Mouse (Mus musculus) urinary bladder, postnatal 36 days (tissue): ENCODE data around the gene Plcxd1.
"Not testable (repeated sequence)": the region's sequence is repeated elsewhere in the genome, so short reads cannot be mapped to it uniquely, and the experiment has no call there.

Source experiments
- DNase-seq, 2 experiments: peaks; one replicate each; pipeline ENCODE4 v3.0.0; 2022; ENCODE audit warnings: low spot score in 2 of 2, mixed read lengths in 1 of 2

The Plcxd1 gene

DNA sequence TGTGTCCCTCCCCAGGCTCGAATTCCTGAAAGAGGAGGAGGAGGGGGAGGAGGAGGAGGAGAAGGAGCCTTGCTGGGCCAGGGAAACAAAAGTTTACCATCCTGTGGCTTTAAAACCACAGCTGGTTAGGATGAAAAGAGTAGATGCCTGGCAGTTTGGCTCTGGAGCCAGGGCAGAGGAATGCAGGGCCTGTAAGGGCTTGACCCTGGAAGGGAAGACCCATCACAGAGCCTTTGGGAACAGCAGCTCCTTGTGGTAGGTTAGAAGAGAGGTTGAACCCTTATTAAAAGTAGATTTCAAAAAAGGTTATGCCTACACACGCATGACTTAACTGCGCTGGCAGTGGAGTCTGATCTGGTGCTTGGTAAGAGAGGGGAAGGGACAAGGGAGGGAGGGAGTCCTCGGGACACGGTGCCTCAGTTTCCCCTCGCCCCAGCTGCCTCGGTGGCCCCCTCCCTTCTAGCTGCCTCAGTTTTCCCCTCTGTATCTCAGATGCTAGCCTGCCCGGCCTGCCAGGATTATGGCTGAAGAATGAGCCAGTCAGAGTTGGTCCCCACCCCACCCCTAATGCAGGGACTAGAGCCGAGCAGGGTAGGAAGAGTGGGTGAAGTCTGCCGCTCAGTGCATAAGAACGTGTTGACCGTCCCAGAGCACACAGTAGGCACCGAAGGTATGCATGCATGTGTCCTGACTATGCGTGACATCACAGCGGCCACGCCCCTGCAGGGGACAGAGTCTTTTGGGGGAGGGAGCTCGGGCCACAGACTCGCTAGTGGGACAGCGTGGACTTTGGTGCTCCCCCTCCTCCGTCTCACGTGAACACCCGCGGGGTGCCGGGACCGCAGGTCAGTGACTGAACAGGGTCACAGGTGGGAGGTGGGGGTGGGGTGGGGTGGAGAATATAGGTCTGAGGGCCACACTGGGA, at the start of gene Plcxd1:
Gene Plcxd1 (plus strand): TSS at position 314 of the 925 bp plus-strand sequence.
- DNase-seq = no peak

DNA sequence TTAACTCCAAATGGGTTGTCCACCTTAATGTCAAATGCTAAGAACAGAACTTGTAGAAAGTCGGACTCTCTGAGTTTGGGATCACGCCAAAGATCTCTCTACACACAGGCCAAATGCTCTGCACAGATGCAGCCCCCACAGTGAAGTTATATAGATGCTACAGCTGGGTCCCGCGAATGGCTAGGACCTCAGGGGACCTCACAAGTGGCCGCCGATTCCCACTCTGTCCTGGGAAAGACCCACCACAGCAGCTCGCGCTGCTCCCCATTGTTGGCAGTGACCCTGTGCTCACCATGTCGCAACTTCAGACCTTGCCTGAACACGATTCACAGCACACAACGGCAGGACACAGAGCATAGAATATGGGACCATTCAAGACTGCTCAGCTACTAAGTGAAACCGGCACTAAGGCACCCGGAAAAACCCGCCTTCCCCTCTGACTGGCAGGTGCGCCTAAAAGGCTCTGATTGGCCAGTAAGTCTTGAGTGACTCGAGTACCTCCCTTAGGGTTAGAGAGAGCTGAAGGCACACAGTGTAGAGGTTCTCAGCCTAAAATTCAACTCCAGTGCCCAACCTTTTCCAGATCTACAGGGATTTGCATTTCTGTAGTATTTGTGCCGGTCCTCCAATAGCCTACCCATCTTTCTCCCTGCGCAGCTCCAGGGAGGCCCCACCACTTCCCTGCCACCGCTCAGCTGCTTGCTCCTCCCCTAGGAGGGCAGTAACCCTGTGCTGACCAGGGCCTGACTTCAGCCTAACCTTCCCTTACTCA, 41.9 kb upstream of the Plcxd1 start:
- DNase-seq = peak; percentile 85

DNA sequence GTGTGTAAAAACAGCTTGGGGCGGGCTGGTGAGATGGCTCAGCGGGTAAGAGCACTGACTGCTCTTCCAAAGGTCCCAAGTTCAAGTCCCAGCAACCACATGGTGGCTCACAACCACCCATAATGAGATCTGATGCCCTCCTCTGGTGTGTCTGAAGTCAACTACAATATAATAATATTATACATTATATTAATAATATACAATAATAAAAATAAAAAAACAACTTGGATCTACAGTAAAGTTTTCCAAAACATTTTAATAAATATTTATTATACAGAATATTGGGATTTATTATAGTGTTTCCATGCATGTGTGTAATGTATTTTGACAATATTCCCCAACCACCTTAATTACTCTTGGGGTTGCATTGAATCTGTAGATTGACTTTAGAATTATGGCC, 27.4 kb upstream of the Plcxd1 start, which contains the start of gene Gm17655:
Gene Gm17655 (minus strand): TSS at position 101 of the 400 bp plus-strand sequence.
- DNase-seq = not testable (repeated sequence)

DNA sequence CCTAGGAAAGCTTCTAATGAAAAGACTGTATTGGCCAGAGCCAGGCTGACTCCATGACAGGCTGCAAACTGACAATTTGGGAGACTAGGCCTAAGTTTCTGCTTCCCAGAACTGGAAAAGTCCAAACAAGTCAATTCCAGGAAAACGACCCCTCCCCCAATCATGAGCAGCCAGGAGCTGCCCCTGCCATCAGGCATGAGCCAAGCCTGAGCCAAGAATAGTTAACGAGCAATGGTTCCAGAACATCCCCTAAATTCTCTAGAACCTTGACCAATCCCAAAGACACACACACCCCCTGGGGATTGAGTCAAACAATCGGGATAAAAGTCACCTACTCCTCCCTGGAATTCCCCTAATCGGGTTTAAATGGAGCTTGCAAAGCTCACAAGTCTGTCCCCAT, 16.8 kb upstream of the Plcxd1 start:
- no peak for DNase-seq

DNA sequence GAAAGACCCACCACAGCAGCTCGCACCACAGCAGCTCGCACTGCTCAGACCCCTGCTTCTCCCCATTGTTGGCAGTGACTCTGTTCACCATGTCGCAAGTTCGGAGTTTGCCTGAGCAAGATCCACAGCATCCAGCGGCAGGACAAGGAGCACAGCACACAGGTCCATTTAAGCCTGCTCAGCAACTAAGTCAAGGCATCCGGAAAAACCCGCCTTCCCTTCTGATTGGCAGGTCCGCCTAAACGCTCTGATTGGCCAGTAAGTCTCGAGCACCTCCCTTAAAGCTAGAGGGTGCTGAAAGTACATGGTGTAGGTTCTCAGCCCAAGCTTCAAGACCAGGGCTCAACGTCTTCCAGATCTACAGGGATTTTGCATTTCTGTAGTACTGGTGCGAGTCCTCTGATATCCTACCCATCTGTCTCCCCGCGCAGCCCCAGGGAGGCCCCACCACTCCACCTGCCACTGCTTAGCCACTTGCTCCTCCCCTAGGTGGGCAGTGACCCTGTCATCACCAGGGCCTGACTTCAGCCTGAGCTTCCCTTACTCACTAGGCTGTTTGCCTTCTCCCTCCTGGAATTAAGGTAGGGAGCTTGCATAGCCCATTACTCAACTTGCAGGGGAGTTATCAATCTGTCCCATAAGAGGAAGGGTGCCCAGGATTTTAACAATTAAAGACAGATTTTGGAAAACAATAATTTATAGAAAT, 13.5 kb upstream of the Plcxd1 start:
- DNase-seq = no peak

DNA sequence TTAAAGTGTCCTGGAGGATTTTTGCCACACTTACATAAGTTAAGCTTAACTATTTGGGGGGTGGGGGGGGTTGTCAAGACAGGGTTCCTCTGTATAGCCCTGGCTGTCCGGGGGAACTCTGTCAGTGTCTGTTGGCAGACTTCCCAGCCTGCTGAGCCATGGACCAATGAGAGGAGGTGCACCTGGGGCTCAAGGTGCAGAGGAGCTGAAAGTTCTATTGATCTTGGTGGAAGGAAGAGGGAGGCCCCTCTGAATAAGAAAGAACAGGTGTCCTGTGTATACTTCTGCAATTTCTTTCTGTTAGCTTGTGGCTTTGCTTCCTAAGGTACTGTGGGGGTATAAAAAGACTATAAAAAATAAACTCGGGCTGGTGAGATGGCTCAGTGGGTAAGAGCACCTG, 8.2 kb upstream of the Plcxd1 start:
- no peak for DNase-seq

DNA sequence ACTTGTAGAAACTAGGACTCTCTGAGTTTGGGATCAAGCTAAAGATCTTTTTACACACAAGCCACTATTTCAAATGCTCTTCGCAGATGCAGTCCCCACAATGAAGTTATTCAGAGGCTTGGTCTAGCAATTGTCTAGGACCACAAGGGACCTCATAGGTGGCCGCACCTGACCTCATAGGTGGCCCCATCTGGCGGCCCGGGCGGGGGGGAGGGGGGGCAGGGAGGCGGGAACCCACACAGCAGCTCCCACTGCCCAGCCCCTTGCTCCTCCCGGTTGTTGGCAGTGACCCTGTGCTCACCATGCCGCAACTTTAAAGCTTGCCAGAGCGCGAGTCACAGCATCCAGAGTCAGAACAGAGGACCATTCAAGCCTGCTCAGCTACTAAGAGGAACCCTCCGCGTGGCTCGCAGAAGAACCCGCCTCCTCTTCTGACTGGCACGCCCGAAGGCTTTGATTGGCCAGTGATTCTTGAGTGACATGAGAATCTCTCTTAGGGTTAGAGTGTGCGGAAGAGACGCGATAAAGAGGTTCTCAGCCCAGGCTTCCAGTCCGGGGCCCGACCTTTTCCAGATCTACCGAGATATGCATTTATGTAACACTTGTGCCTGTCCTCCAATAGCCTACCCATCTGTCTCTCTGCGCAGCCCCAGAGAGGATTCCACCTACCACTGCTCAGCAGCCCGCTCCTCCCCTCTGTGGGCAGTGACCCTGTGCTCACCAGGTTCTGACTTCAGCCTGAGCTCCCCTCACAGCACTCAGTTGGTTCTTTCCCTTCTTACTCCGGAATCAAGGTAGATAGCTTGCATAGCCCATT, 5.5 kb upstream of the Plcxd1 start, which contains the start of gene Gm35315:
Gene Gm35315 (minus strand): TSS at position 391 of the 817 bp plus-strand sequence.
- peak; percentile 76 to 86 for DNase-seq

DNA sequence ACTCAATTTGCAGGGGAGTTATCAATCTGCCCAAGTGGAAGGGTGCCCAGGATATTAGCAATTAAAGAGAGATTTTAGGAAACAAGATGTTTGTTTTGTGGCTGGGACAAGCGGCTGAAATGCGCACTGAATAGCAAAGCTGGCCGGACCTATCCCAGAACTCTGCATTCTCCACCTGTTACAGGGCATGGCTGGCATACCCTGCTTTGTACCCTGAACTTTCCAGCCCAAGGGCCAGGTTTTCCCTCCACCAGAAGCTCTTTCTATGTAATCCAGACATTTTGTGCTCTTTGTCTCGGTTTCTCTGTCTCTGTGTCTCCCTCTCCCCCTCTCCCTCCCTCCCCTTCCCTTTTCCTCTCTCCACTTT, 4.9 kb upstream of the Plcxd1 start:
- no peak for DNase-seq

DNA sequence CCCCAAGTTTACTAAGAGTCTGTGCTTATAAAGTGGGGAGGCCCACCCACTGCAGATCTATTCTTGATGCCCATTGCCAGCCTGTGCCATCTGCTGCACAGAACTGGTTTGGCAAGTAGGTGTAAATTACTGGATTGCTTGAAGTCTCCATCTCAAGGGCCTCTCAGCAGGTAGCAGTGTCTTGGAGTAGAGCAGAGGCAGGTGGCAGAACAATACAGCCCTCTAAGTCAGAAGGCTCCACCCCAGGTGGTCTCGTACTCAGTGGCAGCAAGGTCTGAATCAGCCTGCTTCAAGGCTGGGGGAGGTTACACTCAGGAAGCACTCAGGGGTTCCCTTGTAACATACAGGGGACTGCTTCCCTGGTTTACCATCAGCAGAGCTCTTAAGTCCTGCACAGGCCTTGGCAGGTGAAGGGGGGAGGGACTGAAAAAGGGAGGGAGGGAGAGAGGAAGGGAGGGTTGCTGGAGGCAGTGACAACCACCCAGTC, 735 bp upstream of the Plcxd1 start:
- no peak for DNase-seq

DNA sequence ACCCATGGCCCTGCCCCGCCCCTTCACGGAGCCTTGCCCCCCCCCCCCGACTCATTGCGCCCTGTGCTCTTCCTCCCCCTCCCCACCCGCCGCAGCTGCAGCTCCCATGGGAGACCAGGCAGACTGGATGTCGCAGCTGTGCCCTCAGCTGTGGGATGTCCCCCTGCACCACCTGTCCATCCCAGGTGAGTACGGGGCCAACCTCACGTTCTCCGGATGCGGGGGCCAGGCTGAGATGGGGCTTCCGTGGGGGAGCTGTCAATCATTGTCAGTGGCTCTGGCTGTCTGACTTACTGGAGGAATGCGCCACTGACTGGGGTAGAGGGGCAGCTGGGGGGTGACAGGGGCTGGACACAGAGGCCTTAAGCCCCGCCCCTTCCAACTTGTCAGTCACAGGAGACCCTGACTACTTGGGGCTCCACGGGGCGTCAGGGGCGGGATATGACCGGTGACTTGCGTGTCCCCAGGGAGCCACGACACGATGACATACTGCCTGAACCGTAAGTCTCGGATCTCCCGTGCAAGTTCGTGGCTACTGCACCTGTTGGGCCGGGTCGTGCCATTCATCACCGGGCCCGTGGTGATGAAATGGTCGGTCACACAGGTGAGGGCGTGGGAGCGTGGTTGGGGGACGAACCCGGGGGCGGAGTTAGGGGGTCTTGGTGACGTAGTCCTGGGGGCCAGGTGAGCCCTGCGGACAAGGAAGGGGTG, 1.3 kb downstream of the Plcxd1 start:
- DNase-seq = no peak

DNA sequence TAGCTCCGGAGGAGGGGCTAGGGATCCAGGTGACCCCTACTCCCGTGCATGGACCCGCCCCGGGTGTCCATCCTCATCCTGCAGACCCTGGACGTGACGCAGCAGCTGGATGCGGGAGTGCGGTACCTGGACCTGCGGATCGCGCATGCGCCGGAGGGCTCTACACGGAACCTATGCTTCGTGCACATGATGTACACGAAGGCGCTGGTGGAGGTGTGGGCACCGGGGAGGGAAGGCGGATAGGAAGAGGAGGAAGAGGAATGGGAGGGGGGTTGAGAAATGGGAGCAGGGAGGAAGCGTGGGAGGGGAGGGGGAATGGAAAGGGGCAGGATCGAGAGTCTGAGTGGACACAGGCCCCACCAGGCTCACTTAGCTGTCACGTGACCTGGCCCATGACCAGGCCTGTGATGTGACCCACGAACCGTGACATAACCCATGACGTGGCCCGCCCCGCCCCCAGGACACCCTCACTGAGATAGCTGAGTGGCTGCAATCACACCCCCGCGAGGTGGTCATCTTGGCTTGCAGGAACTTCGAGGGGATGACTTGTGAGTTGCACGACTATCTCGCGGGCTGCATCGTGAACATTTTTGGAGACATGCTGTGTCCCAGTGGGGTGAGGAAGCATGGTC, 2.1 kb downstream of the Plcxd1 start:
- no peak for DNase-seq

DNA sequence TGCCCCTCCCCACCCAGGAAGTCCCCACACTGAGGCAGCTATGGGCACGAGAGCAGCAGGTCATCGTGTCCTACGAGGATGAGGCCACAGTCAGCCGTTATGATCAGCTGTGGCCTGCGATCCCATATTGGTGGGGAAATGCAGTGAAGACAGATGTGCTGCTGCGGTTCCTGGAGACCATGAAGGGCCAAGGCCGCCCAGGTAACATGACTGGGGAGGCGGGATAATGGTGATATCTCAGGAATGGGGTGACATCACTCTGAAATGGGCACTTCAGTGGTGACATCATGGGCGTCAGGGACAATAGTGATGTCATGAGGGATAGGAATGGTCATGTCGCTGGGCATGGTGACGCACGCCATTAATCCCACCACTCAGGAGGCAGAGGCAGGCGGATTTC, 2.7 kb downstream of the Plcxd1 start:
- no peak for DNase-seq

DNA sequence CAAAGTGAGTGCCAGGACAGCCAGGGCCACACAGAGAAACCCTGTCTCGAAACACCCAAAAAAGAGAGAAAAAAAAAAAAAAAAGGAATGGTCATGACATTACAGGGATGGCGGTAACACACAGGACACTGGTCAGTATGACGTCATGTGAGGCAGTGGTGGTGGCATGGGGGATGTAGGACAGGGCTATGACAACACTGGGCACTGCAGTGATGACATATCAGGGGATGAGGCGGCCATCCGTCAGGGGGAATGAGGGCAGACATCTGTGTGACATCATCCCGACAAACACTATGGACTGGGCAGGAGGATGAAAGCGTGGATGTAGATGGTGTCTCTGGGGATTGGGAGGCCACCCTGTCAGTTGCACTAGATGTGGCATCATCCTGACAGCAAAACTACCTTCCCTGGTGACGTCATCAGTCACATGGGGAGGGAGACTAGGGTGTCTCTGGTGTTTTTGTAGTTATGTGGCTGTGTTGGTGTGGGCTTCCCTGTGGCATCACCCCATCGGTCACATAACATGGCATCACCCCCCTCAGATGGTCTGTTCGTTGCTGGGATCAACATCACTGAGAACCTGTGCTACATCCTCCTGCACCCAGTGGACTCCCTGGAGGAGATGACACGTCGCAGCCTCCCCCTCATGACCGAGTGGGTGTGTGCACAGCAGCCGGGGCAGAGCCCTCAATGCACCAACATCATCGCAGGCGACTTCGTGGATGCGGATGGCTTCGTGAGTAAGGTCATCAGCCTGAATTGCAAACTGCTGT, 3.3 kb downstream of the Plcxd1 start:
- DNase-seq = no peak

DNA sequence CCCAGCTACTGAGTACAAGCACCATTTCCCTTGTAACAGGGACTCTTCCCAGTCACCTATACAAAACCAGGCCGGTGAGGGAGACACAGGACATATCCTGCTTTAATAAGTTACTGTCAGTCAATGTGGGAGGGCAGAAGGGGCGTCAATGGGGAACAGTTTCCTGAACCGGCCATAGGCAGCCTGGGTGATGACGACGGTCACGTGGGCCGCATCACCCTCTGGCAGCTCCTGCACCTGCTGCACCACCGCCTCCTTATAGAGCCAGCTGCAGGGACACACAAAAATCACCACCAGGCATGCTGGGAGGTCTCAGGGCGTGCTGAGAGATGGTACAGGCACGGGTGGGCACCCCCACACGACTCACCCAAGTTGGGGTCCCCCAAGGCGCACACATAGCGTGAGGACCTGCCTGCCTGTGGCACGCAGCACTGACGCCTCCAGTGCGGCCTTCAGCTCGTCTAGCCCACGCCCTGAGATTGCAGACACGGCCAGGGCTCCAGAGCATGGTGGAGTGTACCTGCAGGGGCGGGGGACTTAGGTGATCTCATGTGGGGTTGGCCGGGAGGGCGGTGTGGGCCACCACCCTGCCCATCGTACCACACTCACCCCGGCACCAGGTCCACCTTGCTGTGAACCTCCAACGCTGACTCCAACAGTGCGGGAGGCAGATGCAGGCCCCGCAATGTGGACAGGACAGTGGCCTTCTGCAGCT, 4.3 kb downstream of the Plcxd1 start:
- DNase-seq = no peak

DNA sequence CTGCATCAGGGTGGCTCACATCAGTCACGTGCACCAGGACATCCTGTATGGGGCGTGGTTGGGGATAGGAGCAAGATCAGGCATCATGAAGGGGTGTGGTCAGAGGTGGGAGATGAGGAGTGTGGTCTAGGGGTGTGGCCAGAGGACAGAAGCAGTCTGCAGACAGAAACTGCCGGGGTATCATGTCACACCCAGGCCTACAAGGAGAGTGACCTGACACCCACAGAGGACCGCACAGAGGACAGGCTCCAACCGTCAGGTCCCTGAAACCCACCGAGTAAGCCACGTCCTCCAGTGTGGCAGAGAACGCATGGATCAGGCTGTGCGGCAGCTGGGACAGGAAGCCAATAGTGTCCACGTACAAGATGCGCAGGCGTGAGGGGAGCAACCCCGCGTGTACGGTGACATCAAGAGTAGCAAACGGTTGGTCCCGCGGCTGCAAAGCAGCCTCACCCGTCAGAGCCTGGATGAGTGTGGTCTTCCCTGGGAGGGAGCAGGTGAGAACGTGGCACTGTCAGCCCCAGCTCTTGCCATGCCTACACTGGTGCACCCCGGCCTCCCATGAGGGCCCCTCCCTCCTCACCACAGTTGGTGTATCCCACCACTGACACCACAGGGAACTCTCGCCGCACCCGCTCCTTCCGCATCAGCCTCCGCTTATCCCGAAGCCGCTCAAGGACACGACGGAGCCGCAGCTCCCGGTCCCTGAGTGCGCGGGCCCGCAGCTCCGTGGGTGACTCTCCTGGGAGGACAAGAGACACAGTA, 5.0 kb downstream of the Plcxd1 start:
- no peak for DNase-seq

DNA sequence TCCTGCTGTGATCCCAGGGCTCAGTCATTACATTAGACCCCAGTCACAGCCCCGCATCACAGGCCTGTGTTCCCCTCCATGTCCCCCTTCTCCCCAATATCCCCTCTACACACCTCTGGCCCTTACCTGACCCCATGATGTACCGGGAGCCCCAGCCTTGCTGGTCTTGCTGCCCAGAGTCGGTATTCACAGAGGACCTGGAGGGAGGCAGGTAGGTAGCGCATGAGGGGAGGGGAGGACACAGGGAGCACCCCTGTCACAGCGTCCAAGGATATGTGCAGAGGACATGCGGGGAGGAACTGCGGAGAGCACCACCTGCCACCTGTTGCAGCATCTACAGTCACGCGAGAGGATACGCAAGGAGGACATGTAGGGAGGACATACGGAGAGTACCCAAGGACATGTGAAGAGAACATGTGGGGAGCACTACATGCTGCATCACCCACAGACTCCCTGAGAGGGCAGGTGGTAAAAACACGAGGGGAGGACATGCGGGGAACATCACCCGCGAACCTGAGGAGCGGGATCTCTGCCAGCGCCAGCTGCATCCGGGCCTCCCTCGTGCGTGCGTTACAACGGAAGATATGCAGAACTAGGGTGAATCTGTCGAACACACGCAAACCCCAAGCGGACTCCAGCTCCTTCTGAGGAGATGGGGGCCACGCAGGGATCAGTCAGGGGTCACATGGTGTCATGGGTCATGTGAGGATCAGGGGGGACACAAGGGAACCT, 6.5 kb downstream of the Plcxd1 start:
- no peak for DNase-seq
